Mouse (Mus musculus): ENCODE data around the gene Naaladl1. TPM values are rescaled to one million over a fixed set of nuclear protein-coding genes. Genes with fewer than 3 reads are reported as not detected.

Gene Naaladl1
- polyA plus RNA-seq, 1 experiment from 2014 or later, result not detected

- Histone ChIP-seq H3K36me3 (ENCODE audit: inconsistent target) (no peaks in the 10 kb centered on the region), H3K27ac (no peak overlapping the region), H3K79me2 (ENCODE audit: inconsistent target) (no peaks in the 10 kb centered on the region), H3K4me3 (ENCODE audit: inconsistent target) (no peak overlapping the region)
- 81% methylated on average over 6 of the region's 6 CpGs for WGBS (ENCODE audit: missing documents)
Measured at GRCm38 (mm10) chr19:6102169-6102853, 3.3 kb upstream of the Naaladl1 start.

- 94% methylated on average over 4 of the region's 4 CpGs for WGBS (ENCODE audit: missing documents)
- no peak overlapping the region for H3K4me3 ChIP-seq (ENCODE audit: inconsistent target)
- no peak overlapping the region for H3K27ac ChIP-seq
- H3K79me2 ChIP-seq (ENCODE audit: inconsistent target), result no peaks in the 10 kb centered on the region
- no peaks in the 10 kb centered on the region for H3K36me3 ChIP-seq (ENCODE audit: inconsistent target)
Measured at GRCm38 (mm10) chr19:6104476-6104875, 1.1 kb upstream of the Naaladl1 start.

- Histone ChIP-seq H3K27ac (no peak overlapping the region), H3K79me2 (ENCODE audit: inconsistent target) (peaks cover 12% of the 10 kb centered on the region; the same call in 1 of the 2 replicates), H3K36me3 (ENCODE audit: inconsistent target) (peaks cover 7% of the 10 kb centered on the region; the same call in 1 of the 2 replicates), H3K4me3 (ENCODE audit: inconsistent target) (no peak overlapping the region)
- 89% methylated on average over 6 of the region's 6 CpGs for WGBS (ENCODE audit: missing documents)
Measured at GRCm38 (mm10) chr19:6113116-6113515, 7.5 kb downstream of the Naaladl1 start.

GRCm38 (mm10) chr19:6116113-6116850, 10.7 kb downstream of the Naaladl1 start:
- Histone ChIP-seq H3K36me3 (ENCODE audit: inconsistent target) (peaks cover 7% of the 10 kb centered on the region; the same call in 1 of the 2 replicates), H3K4me3 (ENCODE audit: inconsistent target) (no peak overlapping the region), H3K27ac (no peak overlapping the region), H3K79me2 (ENCODE audit: inconsistent target) (peaks cover 12% of the 10 kb centered on the region; the same call in 1 of the 2 replicates)
- 88% methylated on average over 15 of the region's 15 CpGs for WGBS (ENCODE audit: missing documents)

GRCm38 (mm10) chr19:6117346-6117985, 11.9 kb downstream of the Naaladl1 start:
- Histone ChIP-seq H3K36me3 (ENCODE audit: inconsistent target) (peaks cover 10% of the 10 kb centered on the region; the same call in 1 of the 2 replicates), H3K4me3 (ENCODE audit: inconsistent target) (peak overlapping the region; percentile 72), H3K27ac (peak overlapping the region; percentile 33), H3K79me2 (ENCODE audit: inconsistent target) (peaks cover 12% of the 10 kb centered on the region; the same call in 1 of the 2 replicates)
- WGBS (ENCODE audit: missing documents), result 3% methylated on average over 32 of the region's 32 CpGs

GRCm38 (mm10) chr19:6117986-6118676, 12.5 kb downstream of the Naaladl1 start, which contains the start of gene Sac3d1:
Gene Sac3d1 (minus strand): TSS chr19:6118650.
- under 1% methylated on average over 77 of the region's 77 CpGs for WGBS (ENCODE audit: missing documents)
- peak within 1 kb of the TSS; percentile 72 for H3K4me3 ChIP-seq (ENCODE audit: inconsistent target)
- H3K27ac ChIP-seq, result peak within 1 kb of the TSS; percentile 44
- H3K36me3 ChIP-seq (ENCODE audit: inconsistent target), result peaks cover 10% of the 10 kb centered on the region; the same call in 1 of the 2 replicates
- peaks cover 12% of the 10 kb centered on the region; the same call in 1 of the 2 replicates for H3K79me2 ChIP-seq (ENCODE audit: inconsistent target)

- Histone ChIP-seq H3K36me3 (ENCODE audit: inconsistent target) (peaks cover 15% of the 10 kb centered on the region; the same call in 1 of the 2 replicates), H3K27ac (peak overlapping the region; percentile 44), H3K79me2 (ENCODE audit: inconsistent target) (peaks cover 12% of the 10 kb centered on the region; the same call in 1 of the 2 replicates), H3K4me3 (ENCODE audit: inconsistent target) (peak overlapping the region; percentile 45)
- 1% methylated on average over 8 of the region's 8 CpGs for WGBS (ENCODE audit: missing documents)
Measured at GRCm38 (mm10) chr19:6118677-6119185, 13.1 kb downstream of the Naaladl1 start.

GRCm38 (mm10) chr19:6121761-6122160, 16.2 kb downstream of the Naaladl1 start:
- 93% methylated on average over 15 of the region's 19 CpGs for WGBS (ENCODE audit: missing documents)
- H3K4me3 ChIP-seq (ENCODE audit: inconsistent target), result no peak overlapping the region
- no peak overlapping the region for H3K27ac ChIP-seq
- peaks cover 10% of the 10 kb centered on the region; the same call in 1 of the 2 replicates for H3K36me3 ChIP-seq (ENCODE audit: inconsistent target)
- H3K79me2 ChIP-seq (ENCODE audit: inconsistent target), result peaks cover 10% of the 10 kb centered on the region; the same call in 1 of the 2 replicates

- WGBS (ENCODE audit: missing documents), result 95% methylated on average over 8 of the region's 8 CpGs
- peaks cover 10% of the 10 kb centered on the region; the same call in 1 of the 2 replicates for H3K36me3 ChIP-seq (ENCODE audit: inconsistent target)
- H3K79me2 ChIP-seq (ENCODE audit: inconsistent target), result peaks cover 6% of the 10 kb centered on the region; the same call in 1 of the 2 replicates
- H3K27ac ChIP-seq, result no peak overlapping the region
- H3K4me3 ChIP-seq (ENCODE audit: inconsistent target), result no peak overlapping the region
Measured at GRCm38 (mm10) chr19:6123330-6123729, 17.7 kb downstream of the Naaladl1 start.

- Histone ChIP-seq H3K4me3 (ENCODE audit: inconsistent target) (no peak overlapping the region), H3K36me3 (ENCODE audit: inconsistent target) (peaks cover 10% of the 10 kb centered on the region; the same call in 1 of the 2 replicates), H3K79me2 (ENCODE audit: inconsistent target) (peaks cover 6% of the 10 kb centered on the region; the same call in 1 of the 2 replicates), H3K27ac (no peak overlapping the region)
- 88% methylated on average over 2 of the region's 2 CpGs for WGBS (ENCODE audit: missing documents)
Measured at GRCm38 (mm10) chr19:6124898-6125297, 19.3 kb downstream of the Naaladl1 start.

GRCm38 (mm10) chr19:6126289-6126688, 20.7 kb downstream of the Naaladl1 start:
- Histone ChIP-seq H3K27ac (peak overlapping the region; percentile 81), H3K4me3 (ENCODE audit: inconsistent target) (no peak overlapping the region; the same call in 1 of the 2 replicates), H3K36me3 (ENCODE audit: inconsistent target) (peaks cover 10% of the 10 kb centered on the region; the same call in 1 of the 2 replicates), H3K79me2 (ENCODE audit: inconsistent target) (peaks cover 6% of the 10 kb centered on the region; the same call in 1 of the 2 replicates)
- 28% methylated on average over 4 of the region's 4 CpGs for WGBS (ENCODE audit: missing documents)

GRCm38 (mm10) chr19:6126789-6127580, 21.4 kb downstream of the Naaladl1 start:
- peak overlapping the region; percentile 81 for H3K27ac ChIP-seq
- peaks cover 8% of the 10 kb centered on the region; the same call in 1 of the 2 replicates for H3K36me3 ChIP-seq (ENCODE audit: inconsistent target)
- 63% methylated on average over 9 of the region's 10 CpGs for WGBS (ENCODE audit: missing documents)
- peaks cover 6% of the 10 kb centered on the region; the same call in 1 of the 2 replicates for H3K79me2 ChIP-seq (ENCODE audit: inconsistent target)
- peak overlapping the region; percentile 67 for H3K4me3 ChIP-seq (ENCODE audit: inconsistent target)

All from macrophage (primary cell).